Mouse (Mus musculus) hindbrain, embryonic 14.5 days (tissue): Measurements from ENCODE around the gene Ttf2. TPM values are rescaled to one million over a fixed set of nuclear protein-coding genes. Genes with fewer than 3 reads are reported as not detected.

Source experiments
- ATAC-seq: fragments of 200-750 bp; cut with Nextera tagmentation; 2 replicates; pipeline ENCODE4 v1.8.0; 2017; ENCODE audit warnings: moderate number of reproducible peaks, mild to moderate bottlenecking, moderate TSS enrichment, moderate library complexity; ENCODE audit not compliant: low FRiP score
- DNase-seq: peaks from one replicate; pipeline ENCODE4 v3.0.0-alpha.2; 2015; ENCODE audit warnings: low spot score
- H3K27ac ChIP-seq: fragments of 300-500 bp; sonication (generic); 2 replicates; pipeline ENCODE4 v1.5.1; 2014; ENCODE audit warnings: mild to moderate bottlenecking, moderate library complexity
- H3K27me3 ChIP-seq: fragments of 300-500 bp; sonication (generic); 2 replicates; pipeline ENCODE4 v1.6.1; 2014; ENCODE audit warnings: mild to moderate bottlenecking, low read length, mixed read lengths; ENCODE audit not compliant: control insufficient read depth, insufficient read depth
- H3K36me3 ChIP-seq: fragments of 300-500 bp; sonication (generic); replicated peaks from 2 replicates; pipeline ENCODE4 v1.6.1; 2014; ENCODE audit not compliant: control insufficient read depth, insufficient read depth
- H3K4me1 ChIP-seq: fragments of 300-500 bp; sonication (generic); replicated peaks from 2 replicates; pipeline ENCODE4 v1.6.1; 2014; ENCODE audit warnings: antibody characterized with exemption, low read length, mixed read lengths; ENCODE audit not compliant: control insufficient read depth, insufficient read depth
- H3K4me2 ChIP-seq: fragments of 300-500 bp; sonication (generic); replicated peaks from 2 replicates; pipeline ENCODE4 v1.6.1; 2014; ENCODE audit warnings: mild to moderate bottlenecking, moderate library complexity
- H3K4me3 ChIP-seq: fragments of 300-500 bp; sonication (generic); replicated peaks from 2 replicates; pipeline ENCODE4 v1.5.1; 2014; ENCODE audit warnings: mild to moderate bottlenecking, low read length
- H3K9ac ChIP-seq: fragments of 300-500 bp; sonication (generic); 2 replicates; pipeline ENCODE4 v1.6.1; 2014
- H3K9me3 ChIP-seq: fragments of 300-500 bp; sonication (generic); 2 replicates; pipeline ENCODE4 v1.6.1; 2016; ENCODE audit warnings: low read length; ENCODE audit not compliant: control insufficient read depth
- WGBS: fragments of 180-500 bp; shearing (Covaris S2); extraction: QIAGEN DNeasy Blood & Tissue Kit; methylation state at CpG from one replicate; pipeline ENCODE4 v1.1.7; 2014; 5-methylcytosine and 5-hydroxymethylcytosine counted together
- polyA plus RNA-seq: library from polyadenylated mRNA; unstranded; fragments of >200 nt; fragmentation: Nextera tagmentation; extraction: Ambion mirVana; gene quantifications from 2 replicates; pipeline ENCODE4 v1.2.1, GENCODE M21; 2014

The Ttf2 gene
- polyA plus RNA-seq, 1 experiment from 2014 or later: 5.5 TPM

DNA sequence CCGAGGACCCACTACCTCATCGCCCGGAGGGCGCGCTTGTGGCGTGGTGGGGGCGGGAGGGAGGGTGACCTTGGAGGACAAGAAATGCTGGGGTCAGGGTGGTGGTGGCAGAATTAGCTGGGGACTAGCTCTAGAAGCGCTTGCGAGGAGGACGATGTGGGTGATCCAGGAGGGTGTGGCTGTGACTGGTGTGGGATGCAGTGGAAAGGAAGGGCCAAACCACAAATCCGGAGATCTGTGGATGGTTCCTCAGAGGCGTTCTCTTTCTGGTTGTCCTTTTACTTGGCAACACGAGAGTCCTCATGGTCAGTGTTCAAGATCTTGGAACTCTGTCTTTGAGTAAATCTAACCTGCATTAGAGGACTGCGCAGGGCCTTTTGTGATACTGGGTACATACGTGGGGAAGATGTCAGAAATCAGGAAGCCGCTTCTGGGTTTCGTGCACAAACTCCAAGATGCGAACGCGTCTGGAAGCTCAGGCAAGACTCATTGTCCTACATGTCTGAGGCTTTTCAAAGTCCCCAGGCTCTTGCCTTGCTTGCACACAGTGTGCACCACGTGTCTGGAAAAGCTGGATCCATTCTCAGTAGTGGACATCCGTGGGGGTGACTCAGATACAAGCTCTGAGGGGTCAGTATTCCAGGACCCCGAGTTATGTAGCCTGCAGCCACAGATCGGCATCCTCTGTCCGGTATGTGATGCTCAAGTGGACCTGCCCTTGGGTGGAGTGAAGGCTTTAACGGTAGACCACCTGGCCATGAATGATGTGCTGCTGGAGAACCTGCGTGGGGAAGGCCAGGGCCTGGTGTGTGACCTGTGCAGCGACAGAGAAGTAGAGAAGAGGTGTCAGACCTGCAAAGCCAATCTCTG is 46.7 kb downstream of the Ttf2 start:
- WGBS: 39% methylated on average over 28 of the region's 28 CpGs
- Histone ChIP-seq H3K27ac (peak overlapping the region; percentile 83), H3K4me2 (peak overlapping the region; percentile 62), H3K9ac (peak overlapping the region; percentile 84), H3K27me3 (no peaks in the 10 kb centered on the region), H3K36me3 (peaks cover 1% of the 10 kb centered on the region; the same call in 1 of the 2 replicates), H3K4me3 (peak overlapping the region; percentile 57), H3K9me3 (no peaks in the 10 kb centered on the region), H3K4me1 (peaks cover 38% of the 10 kb centered on the region)
- peak; percentile 52 for DNase-seq
- peak; percentile 61 for ATAC-seq

DNA sequence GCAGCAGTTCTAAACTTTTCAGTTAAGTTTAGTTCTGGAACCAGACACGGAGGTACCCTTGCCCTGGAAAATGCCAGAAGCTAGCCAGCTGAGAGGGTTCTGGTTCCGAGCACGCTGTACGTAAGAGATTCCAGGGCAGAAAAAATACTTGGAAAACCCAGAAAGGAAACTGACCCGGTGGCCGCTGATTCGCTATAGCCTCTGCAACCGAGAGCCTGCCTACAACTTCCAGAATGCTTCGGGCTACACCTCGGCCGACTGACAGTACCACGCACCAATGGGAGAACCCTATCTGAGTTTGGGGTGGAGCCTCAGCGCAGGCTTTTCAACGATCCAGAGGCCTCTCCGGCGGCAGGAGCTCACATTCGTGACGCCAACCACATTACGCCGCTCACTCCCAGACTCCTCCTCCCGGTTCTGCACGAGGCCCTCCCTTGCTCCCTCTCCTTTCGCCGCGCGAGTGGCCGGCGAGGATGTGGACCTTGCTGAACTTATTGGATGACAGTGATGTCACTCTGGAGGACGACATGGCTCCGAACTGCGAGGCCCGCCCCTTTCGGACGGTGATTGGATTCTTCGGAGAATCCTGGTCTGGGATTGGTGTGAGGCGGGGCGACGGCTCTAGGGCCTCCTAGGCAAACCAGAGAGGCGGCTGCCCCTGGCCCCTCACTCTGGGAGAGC is 47.5 kb downstream of the Ttf2 start, which contains the start of gene Trim45:
TSS of gene Trim45 (plus strand) at position 378 of the 681 bp plus-strand sequence.
- Histone ChIP-seq H3K36me3 (no peaks in the 10 kb centered on the region), H3K9ac (peak within 1 kb of the TSS; percentile 84), H3K4me2 (peak within 1 kb of the TSS; percentile 62), H3K27ac (peak within 1 kb of the TSS; percentile 83), H3K27me3 (no peaks in the 10 kb centered on the region), H3K4me1 (peaks cover 38% of the 10 kb centered on the region), H3K9me3 (no peaks in the 10 kb centered on the region), H3K4me3 (peak within 1 kb of the TSS; percentile 57)
- peak; percentile 99 for ATAC-seq
- WGBS: under 1% methylated on average over 39 of the region's 39 CpGs
- DNase-seq: peak; percentile 98

DNA sequence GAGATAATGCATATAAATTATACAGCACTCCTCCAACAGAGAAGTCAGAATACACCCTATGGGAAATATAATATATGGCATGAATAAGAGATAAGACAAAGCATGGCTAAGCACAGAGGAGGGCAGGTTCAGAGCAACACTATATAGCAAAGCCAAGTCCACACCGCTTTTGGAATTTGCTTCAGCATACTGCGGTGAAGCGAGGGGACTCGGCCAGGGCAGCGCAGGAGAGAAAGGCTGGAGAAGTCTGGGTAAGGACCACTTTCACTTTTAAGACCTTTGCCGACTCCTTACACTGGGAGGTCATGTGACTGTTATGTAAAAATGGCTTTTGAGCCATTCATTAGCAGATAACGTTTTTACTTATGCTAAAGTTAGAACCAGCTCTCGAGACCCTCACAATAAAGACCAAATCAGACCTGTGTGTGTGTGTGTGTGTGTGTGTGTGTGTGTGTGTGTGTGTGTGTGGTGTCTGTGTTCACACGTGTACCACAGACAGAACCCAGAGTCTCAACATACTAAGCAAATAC is 48.8 kb downstream of the Ttf2 start:
- 84% methylated on average over 9 of the region's 9 CpGs for WGBS

DNA sequence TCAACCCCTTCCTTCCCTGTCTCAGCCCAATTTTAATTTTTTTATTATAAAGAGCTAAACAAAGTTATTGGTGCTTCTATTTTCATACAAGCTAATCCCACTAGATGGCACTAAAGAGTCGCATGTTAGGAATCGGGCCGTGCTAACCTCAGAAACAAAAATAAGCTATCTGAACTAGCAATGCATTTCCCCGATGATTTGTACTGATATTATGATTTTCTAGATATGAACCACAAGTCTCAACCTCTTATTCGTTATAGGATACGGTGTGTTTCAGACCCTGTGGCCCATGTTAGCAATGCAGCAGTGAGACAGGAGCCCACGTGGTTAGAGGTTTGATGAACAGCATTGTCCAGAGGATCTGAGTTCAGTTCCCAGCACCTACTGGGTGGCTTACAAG is 52.6 kb downstream of the Ttf2 start:
- Histone ChIP-seq H3K4me1 (0 out of 2 replicates have a peak, but pooled peaks cover 6% of the 10 kb centered on the region), H3K4me3 (no peak overlapping the region), H3K36me3 (no peaks in the 10 kb centered on the region), H3K27me3 (no peaks in the 10 kb centered on the region), H3K9ac (no peak overlapping the region), H3K9me3 (no peaks in the 10 kb centered on the region), H3K27ac (no peak overlapping the region), H3K4me2 (no peak overlapping the region)
- ATAC-seq: no peak
- 18% methylated on average over 7 of the region's 7 CpGs for WGBS
- peak; percentile 84 for DNase-seq

More for the DNA sequence above, 48.8 kb downstream of the Ttf2 start:
- Histone ChIP-seq H3K27me3 (no peaks in the 10 kb centered on the region), H3K9me3 (no peaks in the 10 kb centered on the region), H3K9ac (no peak overlapping the region), H3K4me3 (no peak overlapping the region), H3K27ac (no peak overlapping the region), H3K4me1 (peaks cover 27% of the 10 kb centered on the region), H3K36me3 (no peaks in the 10 kb centered on the region), H3K4me2 (no peak overlapping the region)
- ATAC-seq (no peak), DNase-seq (no peak)

DNA sequence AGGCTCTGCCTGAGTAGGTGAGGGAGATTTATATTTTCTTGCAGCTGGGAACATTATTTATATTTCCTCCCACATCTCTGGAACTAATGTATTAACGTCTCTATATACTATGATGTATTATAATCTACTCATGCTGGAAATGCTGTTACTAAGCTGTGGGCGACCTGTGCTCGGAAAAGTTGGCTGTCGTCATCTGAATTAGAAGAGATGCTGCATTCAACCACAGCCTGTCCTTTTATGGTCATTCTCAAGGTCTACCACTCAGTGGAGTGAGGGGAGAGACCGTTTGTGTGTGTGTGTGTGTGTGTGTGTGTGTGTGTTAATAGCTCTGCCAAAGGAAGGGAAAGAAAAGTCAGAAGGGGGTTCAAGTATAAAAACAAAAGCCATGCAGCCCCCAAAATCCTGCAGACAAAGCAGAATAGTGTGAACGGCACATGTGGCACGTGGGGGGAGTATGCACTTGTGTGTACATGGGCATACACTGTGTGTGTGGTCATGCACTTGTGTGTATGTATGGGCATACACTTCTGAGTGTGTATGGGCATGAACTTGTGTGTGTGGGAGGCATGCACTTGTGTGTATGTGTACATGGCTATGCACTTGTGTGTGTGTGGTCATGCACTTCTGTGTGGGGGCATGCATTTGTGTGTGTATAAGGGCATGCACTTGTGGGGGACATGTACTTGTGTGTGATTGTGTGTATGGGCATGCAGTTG is 57.8 kb downstream of the Ttf2 start:
- H3K27me3 ChIP-seq: no peaks in the 10 kb centered on the region
- H3K27ac ChIP-seq: no peak overlapping the region
- WGBS: 85% methylated on average over 7 of the region's 7 CpGs
- no peaks in the 10 kb centered on the region for H3K9me3 ChIP-seq
- no peak for DNase-seq
- H3K4me3 ChIP-seq: no peak overlapping the region
- H3K36me3 ChIP-seq: no peaks in the 10 kb centered on the region
- 0 out of 2 replicates have a peak, but pooled peaks have one; percentile 40 for ATAC-seq
- no peak overlapping the region for H3K4me2 ChIP-seq
- H3K4me1 ChIP-seq: no peaks in the 10 kb centered on the region
- H3K9ac ChIP-seq: no peak overlapping the region

DNA sequence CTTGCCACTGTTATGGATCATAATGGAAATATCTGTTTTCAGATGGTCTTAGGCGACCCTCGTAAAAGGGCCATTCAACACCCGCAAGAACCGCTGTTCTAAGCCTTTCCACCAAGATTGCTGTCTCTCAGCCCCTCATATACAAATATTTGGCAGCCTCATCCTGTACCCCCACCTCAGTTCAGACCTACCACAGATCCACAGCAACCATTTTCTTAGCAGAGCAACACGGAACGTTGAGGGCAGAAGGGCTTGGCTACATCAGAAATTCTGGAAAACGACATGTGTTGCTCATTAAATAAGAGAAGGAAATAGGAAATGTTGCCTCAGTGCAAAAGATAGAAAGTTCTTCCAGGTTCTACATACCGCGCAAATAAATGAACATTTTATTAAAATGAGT is 58.4 kb downstream of the Ttf2 start:
- 83% methylated on average over 9 of the region's 9 CpGs for WGBS

DNA sequence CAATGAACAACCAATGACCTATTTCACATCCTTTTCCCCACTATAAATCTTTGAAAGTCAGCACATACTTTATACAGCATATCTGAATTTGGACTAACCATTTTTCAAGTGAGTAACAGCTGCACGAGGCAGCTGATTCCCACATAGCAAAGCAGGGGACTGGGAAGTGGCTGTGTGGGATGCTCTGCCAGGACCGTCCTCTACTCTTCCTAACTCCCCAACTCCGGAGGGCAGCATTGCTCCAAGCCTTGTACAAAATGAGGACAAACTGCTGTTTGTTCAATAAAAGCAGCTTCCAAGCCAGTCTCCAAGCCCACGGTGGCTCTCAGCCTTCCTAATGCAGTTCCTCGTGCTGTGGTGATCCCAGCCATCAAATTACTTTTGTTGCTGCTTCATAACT is 58.8 kb downstream of the Ttf2 start:
- Histone ChIP-seq H3K4me2 (no peak overlapping the region), H3K4me1 (no peaks in the 10 kb centered on the region), H3K9me3 (no peaks in the 10 kb centered on the region), H3K27me3 (no peaks in the 10 kb centered on the region), H3K27ac (no peak overlapping the region), H3K4me3 (no peak overlapping the region), H3K9ac (no peak overlapping the region), H3K36me3 (no peaks in the 10 kb centered on the region)
- ATAC-seq (no peak), DNase-seq (no peak)
- 63% methylated on average over 5 of the region's 5 CpGs for WGBS

More for the DNA sequence above, 58.4 kb downstream of the Ttf2 start:
- Histone ChIP-seq H3K4me2 (no peak overlapping the region), H3K4me3 (no peak overlapping the region), H3K9me3 (no peaks in the 10 kb centered on the region), H3K4me1 (no peaks in the 10 kb centered on the region), H3K27me3 (no peaks in the 10 kb centered on the region), H3K36me3 (no peaks in the 10 kb centered on the region), H3K9ac (no peak overlapping the region), H3K27ac (no peak overlapping the region)
- ATAC-seq (no peak), DNase-seq (no peak)

DNA sequence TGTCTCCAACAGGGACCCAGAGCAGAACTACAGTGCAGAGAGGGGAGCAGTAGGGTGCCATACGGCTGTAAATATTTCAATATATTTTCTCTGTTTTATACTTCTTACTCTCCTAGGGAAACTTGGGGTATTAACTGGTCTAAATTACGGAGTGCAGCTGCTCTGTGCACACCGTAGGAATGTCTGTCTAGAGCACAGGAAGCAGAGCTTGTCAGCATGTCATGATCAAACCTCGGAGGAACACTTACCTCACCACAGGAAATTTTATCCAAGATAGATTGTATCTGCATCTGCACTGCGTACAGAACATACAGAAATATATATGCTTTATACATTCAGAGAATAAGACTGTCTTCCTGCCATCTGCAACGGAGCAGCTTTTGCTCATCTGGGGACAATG is 60.9 kb downstream of the Ttf2 start:
- no peaks in the 10 kb centered on the region for H3K9me3 ChIP-seq
- no peak overlapping the region for H3K4me2 ChIP-seq
- H3K36me3 ChIP-seq: no peaks in the 10 kb centered on the region
- no peaks in the 10 kb centered on the region for H3K27me3 ChIP-seq
- no peak overlapping the region for H3K4me3 ChIP-seq
- H3K27ac ChIP-seq: no peak overlapping the region
- no peak for ATAC-seq
- 66% methylated on average over 6 of the region's 6 CpGs for WGBS
- no peak overlapping the region for H3K9ac ChIP-seq
- no peaks in the 10 kb centered on the region for H3K4me1 ChIP-seq
- DNase-seq: no peak

DNA sequence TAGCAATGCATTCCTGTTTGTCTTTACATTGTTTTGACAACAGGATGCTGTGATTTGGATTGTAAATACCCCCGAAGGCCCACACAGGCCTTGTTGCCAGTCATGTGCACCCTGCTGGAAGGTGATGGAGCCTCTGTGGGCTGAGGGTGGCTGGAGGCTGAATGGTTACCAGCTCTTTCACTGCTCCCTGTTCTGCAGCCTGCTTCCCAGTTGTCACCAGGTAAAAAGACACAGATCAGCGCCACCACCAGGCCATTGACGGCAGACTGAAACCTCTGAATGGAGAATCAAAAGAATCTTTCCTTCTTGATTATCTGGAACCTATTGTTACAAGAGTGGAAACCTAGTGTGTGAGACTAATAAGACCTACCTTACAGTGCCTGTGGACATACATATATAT is 62.5 kb downstream of the Ttf2 start:
- WGBS: 42% methylated on average over 3 of the region's 3 CpGs
- ATAC-seq: no peak
- H3K27ac ChIP-seq: no peak overlapping the region
- no peaks in the 10 kb centered on the region for H3K9me3 ChIP-seq
- H3K27me3 ChIP-seq: no peaks in the 10 kb centered on the region
- H3K9ac ChIP-seq: no peak overlapping the region
- H3K4me1 ChIP-seq: no peaks in the 10 kb centered on the region
- H3K4me2 ChIP-seq: no peak overlapping the region
- H3K4me3 ChIP-seq: no peak overlapping the region
- DNase-seq: no peak
- no peaks in the 10 kb centered on the region for H3K36me3 ChIP-seq
